Mouse (Mus musculus) left cerebral cortex, postnatal 25 days (tissue): ENCODE measurements around the gene Mink1. TPM values are rescaled to one million over a fixed set of nuclear protein-coding genes. Genes with fewer than 3 reads are reported as not detected.

Experiments
- DNase-seq, 2 experiments: peaks; one replicate each; pipeline ENCODE4 v3.0.0; 2022; ENCODE audit warnings: low spot score in 2 of 2, mixed read lengths in 1 of 2
- intact Hi-C: fragments of 180-260 bp; cut with DNase I; formaldehyde crosslinking; loops from one replicate; pipeline ENCODE4 v1.15.1; 2025
- total RNA-seq, 2 experiments: library from RNA; stranded (reverse); gene quantifications; 2 replicates each; pipeline ENCODE4 v1.2.3; 2021

Mink1 gene
- total RNA-seq, 2 experiments from 2014 or later = 412 to 432 TPM

- intact Hi-C loops = no loop called here
- no peak for DNase-seq
These were observed 94.9 kb downstream of the Mink1 start for GRCm38 (mm10) chr11:70657573-70657972.

GRCm38 (mm10) chr11:70657991-70658390 is 95.3 kb downstream of the Mink1 start:
- no peak for DNase-seq
- intact Hi-C loops = no loop called here

GRCm38 (mm10) chr11:70658521-70658920 is 95.8 kb downstream of the Mink1 start:
- DNase-seq = no peak
- intact Hi-C loops = no loop called here

GRCm38 (mm10) chr11:70658942-70659341 is 96.3 kb downstream of the Mink1 start:
- DNase-seq = no peak
- intact Hi-C loops = no loop called here

- intact Hi-C loops = no loop called here
These were observed 97.9 kb downstream of the Mink1 start for GRCm38 (mm10) chr11:70660571-70660970.

GRCm38 (mm10) chr11:70663101-70663500 is 100.4 kb downstream of the Mink1 start:
- DNase-seq = no peak
- intact Hi-C loops = no loop called here

More at GRCm38 (mm10) chr11:70660571-70660970, 97.9 kb downstream of the Mink1 start:
- no peak for DNase-seq

- intact Hi-C loops = no loop called here
- DNase-seq = no peak
These were observed 101.3 kb downstream of the Mink1 start for GRCm38 (mm10) chr11:70663957-70664356.

Other genes starting within 250 kb of the Mink1 start
- gene Alox12e, start 240.3 kb upstream of the Mink1 start, total RNA-seq = under 1 TPM; 0.34 to 0.60 TPM
- gene Alox15, start 210.8 kb upstream of the Mink1 start, total RNA-seq = not detected
- 10 to 100 TPM; 34.9 to 42.0 TPM for gene Pelp1, start 152.8 kb upstream of the Mink1 start, total RNA-seq
- gene Arrb2, start 130.2 kb upstream of the Mink1 start, total RNA-seq = 10 to 100 TPM; 64.6 to 66.7 TPM
- 10 to 100 TPM; 12.9 to 15.7 TPM for gene Med11, start 111.0 kb upstream of the Mink1 start, total RNA-seq
- gene Zmynd15, start 103.4 kb upstream of the Mink1 start, total RNA-seq = under 1 TPM; 0.41 to 0.94 TPM
- 1 to 10 TPM in 1 of 2 experiments, under 1 TPM in 1; 0.94 to 1.2 TPM for gene Cxcl16, start 102.9 kb upstream of the Mink1 start, total RNA-seq
- gene Tm4sf5, start 57.6 kb upstream of the Mink1 start, total RNA-seq = not detected
- not detected for gene Vmo1, start 48.3 kb upstream of the Mink1 start, total RNA-seq
- gene Gltpd2, start 43.7 kb upstream of the Mink1 start, total RNA-seq = not detected
- 100 to 1,000 TPM; 172 to 186 TPM for gene Psmb6, start 37.5 kb upstream of the Mink1 start, total RNA-seq
- not detected for gene Gm40193, start 29.9 kb upstream of the Mink1 start, total RNA-seq
- gene Pld2, start 22.8 kb upstream of the Mink1 start, total RNA-seq = 10 to 100 TPM; 13.0 to 15.2 TPM
- gene 4930544D05Rik, start 53.0 kb downstream of the Mink1 start, total RNA-seq = not detected
- gene Chrne, start 56.3 kb downstream of the Mink1 start, total RNA-seq = not detected
- gene Gp1ba, start 76.2 kb downstream of the Mink1 start, total RNA-seq = not detected
- 10 to 100 TPM; 78.6 to 81.4 TPM for gene Rnf167, start 84.4 kb downstream of the Mink1 start, total RNA-seq
- gene Slc25a11, start 84.6 kb downstream of the Mink1 start, total RNA-seq = 100 to 1,000 TPM; 110 to 117 TPM
- gene Pfn1, start 91.8 kb downstream of the Mink1 start, total RNA-seq = 100 to 1,000 TPM; 221 to 239 TPM
- 1 to 10 TPM; 7.0 to 9.0 TPM for gene Eno3, start 94.3 kb downstream of the Mink1 start, total RNA-seq
- gene Spag7, start 106.5 kb downstream of the Mink1 start, total RNA-seq = 10 to 100 TPM; 49.3 to 50.7 TPM
- 100 to 1,000 TPM; 226 to 234 TPM for gene Camta2, start 125.2 kb downstream of the Mink1 start, total RNA-seq
- 1 to 10 TPM; 1.5 to 2.5 TPM for gene Inca1, start 137.3 kb downstream of the Mink1 start, total RNA-seq
- gene Kif1c, start 137.7 kb downstream of the Mink1 start, total RNA-seq = 10 to 100 TPM; 51.3 to 53.2 TPM
- 10 to 100 TPM; 16.4 to 17.2 TPM for gene Zfp3, start 201.3 kb downstream of the Mink1 start, total RNA-seq
- gene Scimp, start 249.7 kb downstream of the Mink1 start, total RNA-seq = not detected